Mouse (Mus musculus) heart, embryonic 14.5 days (tissue): ENCODE data around the gene Plcd1. TPM values are rescaled to one million over a fixed set of nuclear protein-coding genes. Genes with fewer than 3 reads are reported as not detected.
A peak's percentile ranks its signal among the peaks of the same experiment; 100 is the strongest.

Experiments
- ATAC-seq: fragments of 200-750 bp; cut with Nextera tagmentation; 2 replicates; pipeline ENCODE4 v1.8.0; 2017; ENCODE audit warnings: low read depth, moderate TSS enrichment; ENCODE audit not compliant: insufficient number of reproducible peaks, insufficient read depth, low FRiP score
- H3K27ac ChIP-seq, 2 experiments: fragments of 200-500 bp in 1 of 2; fragments of 300-500 bp in 1 of 2; sonication (generic) in 1 of 2; replicated peaks in 1 of 2; 2 replicates each; pipeline ENCODE4 v1.5.1; 2012 to 2014; ENCODE audit warnings: low read depth in 2 of 2, low read length in 2 of 2, control low read depth in 1 of 2, mild to moderate bottlenecking in 1 of 2, mixed read lengths in 1 of 2; ENCODE audit not compliant: control insufficient read depth in 1 of 2, insufficient read depth in 1 of 2
- H3K27me3 ChIP-seq: fragments of 300-500 bp; sonication (generic); 2 replicates; pipeline ENCODE4 v1.6.1; 2014; ENCODE audit warnings: mild to moderate bottlenecking, low read length, control low read depth; ENCODE audit not compliant: control insufficient read depth, insufficient read depth
- H3K36me3 ChIP-seq: fragments of 300-500 bp; sonication (generic); 2 replicates; pipeline ENCODE4 v1.6.1; 2014; ENCODE audit warnings: mild to moderate bottlenecking, control low read depth, low read length, mixed read lengths; ENCODE audit not compliant: control insufficient read depth, insufficient read depth
- H3K4me1 ChIP-seq, 2 experiments: fragments of 200-500 bp in 1 of 2; fragments of 300-500 bp in 1 of 2; sonication (generic) in 1 of 2; 2 replicates each; pipeline ENCODE4 v1.6.1; 2012 to 2014; ENCODE audit warnings: low read length in 2 of 2, control low read depth in 1 of 2, mixed read lengths in 1 of 2; ENCODE audit not compliant: control insufficient read depth in 2 of 2, insufficient read depth in 2 of 2
- H3K4me2 ChIP-seq: fragments of 300-500 bp; sonication (generic); 2 replicates; pipeline ENCODE4 v1.6.1; 2014; ENCODE audit warnings: mild to moderate bottlenecking, low read length
- H3K4me3 ChIP-seq, 2 experiments: fragments of 200-500 bp in 1 of 2; fragments of 300-500 bp in 1 of 2; sonication (generic) in 1 of 2; 2 replicates each; pipeline ENCODE4 v1.5.1; 2012 to 2014; ENCODE audit warnings: low read length in 2 of 2, mild to moderate bottlenecking in 2 of 2, control low read depth in 1 of 2, low read depth in 1 of 2, moderate library complexity in 1 of 2; ENCODE audit not compliant: control insufficient read depth in 1 of 2, insufficient read depth in 1 of 2
- H3K9ac ChIP-seq: fragments of 300-500 bp; sonication (generic); 2 replicates; pipeline ENCODE4 v1.6.1; 2014; ENCODE audit warnings: mild to moderate bottlenecking, low read length
- H3K9me3 ChIP-seq: fragments of 300-500 bp; sonication (generic); 2 replicates; pipeline ENCODE4 v1.6.1; 2016; ENCODE audit warnings: low read length, control low read depth; ENCODE audit not compliant: control insufficient read depth
- WGBS: fragments of 180-500 bp; shearing (Covaris S2); extraction: QIAGEN DNeasy Blood & Tissue Kit; methylation state at CpG from one replicate; pipeline ENCODE4 v1.1.7; 2014; 5-methylcytosine and 5-hydroxymethylcytosine counted together
- polyA plus RNA-seq: library from polyadenylated mRNA; unstranded; fragments of >200 nt; fragmentation: Nextera tagmentation; extraction: Ambion mirVana; gene quantifications from 2 replicates; pipeline ENCODE4 v1.2.1, GENCODE M21; 2014

Gene Plcd1
- 14.9 and 18.1 TPM in 2 replicates for polyA plus RNA-seq

- peak within 1 kb of the TSS; percentile 83 for H3K9ac ChIP-seq
- peak within 1 kb of the TSS; percentile 5 to 70; a peak in 3 of 4 replicates for H3K27ac ChIP-seq
- H3K4me1 ChIP-seq: peaks cover 21 to 26% of the 10 kb centered on the region in 2 experiments
- no peaks in the 10 kb centered on the region for H3K27me3 ChIP-seq
- peak within 1 kb of the TSS; percentile 98 for H3K4me2 ChIP-seq
- no peaks in the 10 kb centered on the region for H3K9me3 ChIP-seq
- peak; percentile 92 for ATAC-seq
- 8% methylated on average over 45 of the region's 45 CpGs for WGBS
- H3K36me3 ChIP-seq: no peaks in the 10 kb centered on the region
- H3K4me3 ChIP-seq: peak within 1 kb of the TSS; percentile 64 to 72
These were observed at the start of gene Plcd1 for GRCm38 (mm10) chr9:119093419-119094295. Gene Plcd1, minus strand, starts transcription at chr9:119093502.

- 60% methylated on average over 5 of the region's 5 CpGs for WGBS
- peaks cover 0 to 6% of the 10 kb centered on the region in 2 experiments; a peak in 1 of 4 replicates for H3K4me1 ChIP-seq
- H3K9ac ChIP-seq: no peak overlapping the region
- no peaks in the 10 kb centered on the region for H3K36me3 ChIP-seq
- H3K27ac ChIP-seq: no peak overlapping the region
- no peak overlapping the region for H3K4me2 ChIP-seq
- no peaks in the 10 kb centered on the region for H3K27me3 ChIP-seq
- no peaks in the 10 kb centered on the region for H3K9me3 ChIP-seq
- H3K4me3 ChIP-seq: no peak overlapping the region
- no peak for ATAC-seq
These were observed 48.8 kb upstream of the Plcd1 start for GRCm38 (mm10) chr9:119142066-119142465.

GRCm38 (mm10) chr9:119138836-119139235 is 45.5 kb upstream of the Plcd1 start:
- Histone ChIP-seq H3K27ac (no peak overlapping the region), H3K9ac (no peak overlapping the region), H3K4me3 (no peak overlapping the region), H3K9me3 (no peaks in the 10 kb centered on the region), H3K27me3 (no peaks in the 10 kb centered on the region), H3K36me3 (no peaks in the 10 kb centered on the region), H3K4me2 (no peak overlapping the region), H3K4me1 (peaks cover 0 to 6% of the 10 kb centered on the region in 2 experiments; a peak in 1 of 4 replicates)
- 94% methylated on average over 2 of the region's 2 CpGs for WGBS
- ATAC-seq: no peak

- Histone ChIP-seq H3K9ac (no peak overlapping the region), H3K27me3 (no peaks in the 10 kb centered on the region), H3K9me3 (no peaks in the 10 kb centered on the region), H3K4me2 (no peak overlapping the region), H3K36me3 (no peaks in the 10 kb centered on the region), H3K4me3 (no peak overlapping the region), H3K4me1 (no peaks in the 10 kb centered on the region), H3K27ac (no peak overlapping the region)
- ATAC-seq: no peak
- WGBS: 56% methylated on average over 5 of the region's 5 CpGs
These were observed 37.4 kb upstream of the Plcd1 start for GRCm38 (mm10) chr9:119130692-119131091.

- Histone ChIP-seq H3K27ac (no peak overlapping the region), H3K4me2 (no peak overlapping the region), H3K4me1 (no peaks in the 10 kb centered on the region), H3K9ac (no peak overlapping the region), H3K36me3 (no peaks in the 10 kb centered on the region), H3K4me3 (no peak overlapping the region), H3K27me3 (no peaks in the 10 kb centered on the region), H3K9me3 (no peaks in the 10 kb centered on the region)
- 75% methylated on average over 12 of the region's 12 CpGs for WGBS
- ATAC-seq: no peak
These were observed 35.3 kb upstream of the Plcd1 start for GRCm38 (mm10) chr9:119128436-119129181.

GRCm38 (mm10) chr9:119122596-119123369 is 29.5 kb upstream of the Plcd1 start:
- Histone ChIP-seq H3K9me3 (no peaks in the 10 kb centered on the region), H3K4me3 (no peak overlapping the region), H3K4me1 (no peaks in the 10 kb centered on the region), H3K36me3 (no peaks in the 10 kb centered on the region), H3K27me3 (no peaks in the 10 kb centered on the region), H3K4me2 (no peak overlapping the region), H3K27ac (no peak overlapping the region), H3K9ac (no peak overlapping the region)
- ATAC-seq: no peak
- WGBS: 80% methylated on average over 18 of the region's 18 CpGs

GRCm38 (mm10) chr9:119120168-119120560 is 26.9 kb upstream of the Plcd1 start:
- Histone ChIP-seq H3K27ac (no peak overlapping the region), H3K4me2 (no peak overlapping the region), H3K4me3 (no peak overlapping the region), H3K36me3 (no peaks in the 10 kb centered on the region), H3K27me3 (no peaks in the 10 kb centered on the region), H3K9ac (no peak overlapping the region), H3K4me1 (no peaks in the 10 kb centered on the region), H3K9me3 (no peaks in the 10 kb centered on the region)
- no peak for ATAC-seq
- WGBS: 52% methylated on average over 3 of the region's 3 CpGs
